8 mouse cellular contexts compared by ENCODE assay signal in genomic region chr10:79988506-79989271, GRCm38 (mm10). TPM values are rescaled to one million over a fixed set of nuclear protein-coding genes. Genes with fewer than 3 reads are reported as not detected.
DNase-seq lines count a peak whose midpoint lies in the region; ATAC-seq and TF ChIP-seq lines count a peak whose summit lies in the region.

Gene Cnn2 (plus strand): TSS chr10:79988584.

- H3K27ac ChIP-seq in embryonic facial prominence, embryonic 13.5 days, result peak within 1 kb of the TSS; percentile 98
- peak within 1 kb of the TSS; percentile 83 to 97 for H3K27ac ChIP-seq in heart, embryonic 14.5 days (replicated peaks in 1 of 2; ENCODE audit: control insufficient read depth in 1 of 2, insufficient read depth in 1 of 2, low read depth in 2 of 2, low read length in 2 of 2)
- peak within 1 kb of the TSS; percentile 86 for H3K27ac ChIP-seq in kidney, postnatal 0 days

- ATAC-seq in embryonic facial prominence, embryonic 13.5 days (ENCODE audit: insufficient number of reproducible peaks, insufficient read depth, low FRiP score, low TSS enrichment, low read depth), result peak; percentile 16; the same call in 1 of the 2 replicates
- peak; percentile 19; the same call in 1 of the 2 replicates for ATAC-seq in heart, embryonic 14.5 days (ENCODE audit: insufficient number of reproducible peaks, insufficient read depth, low FRiP score, low read depth)
- no peak for ATAC-seq in kidney, postnatal 0 days (replicated peaks; ENCODE audit: low FRiP score, low read depth)

- H3K4me2 ChIP-seq in embryonic facial prominence, embryonic 13.5 days, result peak within 1 kb of the TSS; percentile 93
- peak within 1 kb of the TSS; percentile 95 for H3K4me2 ChIP-seq in heart, embryonic 14.5 days (ENCODE audit: low read length)
- H3K4me2 ChIP-seq in kidney, postnatal 0 days (ENCODE audit: low read length), result peak within 1 kb of the TSS; percentile 87

- under 1% methylated on average over 57 of the region's 59 CpGs for WGBS in embryonic facial prominence, embryonic 13.5 days
- WGBS in heart, embryonic 14.5 days, result under 1% methylated on average over 59 of the region's 59 CpGs
- WGBS in kidney, postnatal 0 days, result under 1% methylated on average over 56 of the region's 59 CpGs

- peak within 1 kb of the TSS; percentile 78 for H3K4me3 ChIP-seq in embryonic facial prominence, embryonic 13.5 days
- peak within 1 kb of the TSS; percentile 72 to 80 for H3K4me3 ChIP-seq in heart, embryonic 14.5 days (ENCODE audit: control insufficient read depth in 1 of 2, insufficient read depth in 1 of 2, low read depth in 1 of 2, low read length in 2 of 2)
- peak within 1 kb of the TSS; percentile 66 for H3K4me3 ChIP-seq in kidney, postnatal 0 days (replicated peaks; ENCODE audit: low read depth, low read length)

- peaks cover 43% of the 10 kb centered on the region for H3K4me1 ChIP-seq in embryonic facial prominence, embryonic 13.5 days
- peaks cover 27 to 40% of the 10 kb centered on the region in 2 experiments for H3K4me1 ChIP-seq in heart, embryonic 14.5 days (ENCODE audit: control insufficient read depth in 2 of 2, insufficient read depth in 2 of 2, low read length in 2 of 2)
- peaks cover 29% of the 10 kb centered on the region for H3K4me1 ChIP-seq in kidney, postnatal 0 days (replicated peaks; ENCODE audit: insufficient read depth, low read length)

- peak; percentile 38 for DNase-seq in cerebellum, adult 11 months
- no peak for DNase-seq in cerebellum, adult 9-10 months
- peak; percentile 81 for DNase-seq in kidney, postnatal 0 days (ENCODE audit: low spot score)
- DNase-seq in lung, postnatal 4 days, result peak; percentile 84 to 92
- DNase-seq in spleen, adult 12 weeks (ENCODE audit: low spot score), result peak; percentile 31
- DNase-seq in right cerebral cortex, adult 2 months (ENCODE audit: low spot score in 2 of 2), result no peak

- peak within 1 kb of the TSS; percentile 92 for H3K9ac ChIP-seq in embryonic facial prominence, embryonic 13.5 days
- H3K9ac ChIP-seq in heart, embryonic 14.5 days (ENCODE audit: low read length), result peak within 1 kb of the TSS; percentile 90
- peak within 1 kb of the TSS; percentile 66 for H3K9ac ChIP-seq in kidney, postnatal 0 days (ENCODE audit: low read depth, low read length)

- no peak for TF ChIP-seq CTCF in kidney, postnatal 0 days (IDR thresholded peaks at IDR 0.05; ENCODE audit: low read depth)

- no peaks in the 10 kb centered on the region for H3K27me3 ChIP-seq in embryonic facial prominence, embryonic 13.5 days
- no peaks in the 10 kb centered on the region for H3K27me3 ChIP-seq in heart, embryonic 14.5 days (ENCODE audit: control insufficient read depth, insufficient read depth, low read length)
- H3K27me3 ChIP-seq in kidney, postnatal 0 days (ENCODE audit: insufficient read depth, low read length), result no peaks in the 10 kb centered on the region

- H3K36me3 ChIP-seq in embryonic facial prominence, embryonic 13.5 days, result peaks cover 31% of the 10 kb centered on the region
- peaks cover 31% of the 10 kb centered on the region for H3K36me3 ChIP-seq in heart, embryonic 14.5 days (ENCODE audit: control insufficient read depth, insufficient read depth, low read length)
- H3K36me3 ChIP-seq in kidney, postnatal 0 days (ENCODE audit: insufficient read depth, low read length), result peaks cover 18% of the 10 kb centered on the region; the same call in 1 of the 2 replicates

- peaks cover 7% of the 10 kb centered on the region; the same call in 1 of the 2 replicates for H3K9me3 ChIP-seq in embryonic facial prominence, embryonic 13.5 days
- H3K9me3 ChIP-seq in heart, embryonic 14.5 days (ENCODE audit: control insufficient read depth, low read length), result no peaks in the 10 kb centered on the region; the same call in 1 of the 2 replicates
- H3K9me3 ChIP-seq in kidney, postnatal 0 days (replicated peaks; ENCODE audit: low read length), result no peaks in the 10 kb centered on the region

RNA-seq across cellular contexts. Expression of gene Cnn2, which starts in this region (rescaled TPM):
- polyA plus RNA-seq in embryonic facial prominence, embryonic 13.5 days (2015; fragmentation: Nextera tagmentation; extraction: Ambion mirVana), result 298 and 319 TPM in 2 replicates
- polyA plus RNA-seq in heart, embryonic 14.5 days (2014; fragmentation: Nextera tagmentation; extraction: Ambion mirVana), result 265 and 275 TPM in 2 replicates
- polyA plus RNA-seq in kidney, postnatal 0 days (2015; fragmentation: Nextera tagmentation; extraction: Ambion mirVana), result 221 and 261 TPM in 2 replicates

Comparison
In these comparisons a context has a peak if more than half of its experiments do, and no peak if none do; other contexts are left out.
1. DNase-seq: peak in cerebellum, adult 11 months (single experiment), kidney, postnatal 0 days (single experiment), lung, postnatal 4 days (2 of 2) and spleen, adult 12 weeks (single experiment); none in cerebellum, adult 9-10 months (single experiment) and right cerebral cortex, adult 2 months (0 of 2).
2. Peak in every context shown above with its lines, with median percentiles within 50 percentile points of each other: H3K27ac ChIP-seq, H3K4me2 ChIP-seq, H3K4me3 ChIP-seq and H3K9ac ChIP-seq.